Mouse (Mus musculus) olfactory bulb, adult 2 months (tissue): Measurements from ENCODE around the gene Gria3.

Source experiments
- CTCF ChIP-seq: fragments of 200-500 bp; IDR thresholded peaks from 2 replicates; pipeline ENCODE4 v1.5.1; 2012; ENCODE audit warnings: low read depth, mild to moderate bottlenecking, low read length, moderate library complexity; ENCODE audit not compliant: insufficient read depth
- POLR2A ChIP-seq: fragments of 200-500 bp; IDR thresholded peaks from 2 replicates; pipeline ENCODE4 v1.6.1; 2012; ENCODE audit warnings: mild to moderate bottlenecking, low read depth, low read length, moderate library complexity; ENCODE audit not compliant: insufficient read depth

GRCm38 (mm10) chrX:41401590-41402240 lies 1.1 kb downstream of the Gria3 start:
- TF ChIP-seq POLR2A: no peak
- TF ChIP-seq CTCF: no peak
